Mouse (Mus musculus): Measurements from ENCODE around the gene Adam1b. TPM values are rescaled to one million over a fixed set of nuclear protein-coding genes. Genes with fewer than 3 reads are reported as not detected.
A peak's percentile ranks its signal among the peaks of the same experiment; 100 is the strongest.

The Adam1b gene
- total and polyA plus RNA-seq, 2 experiments from 2014 or later, result not detected

DNA sequence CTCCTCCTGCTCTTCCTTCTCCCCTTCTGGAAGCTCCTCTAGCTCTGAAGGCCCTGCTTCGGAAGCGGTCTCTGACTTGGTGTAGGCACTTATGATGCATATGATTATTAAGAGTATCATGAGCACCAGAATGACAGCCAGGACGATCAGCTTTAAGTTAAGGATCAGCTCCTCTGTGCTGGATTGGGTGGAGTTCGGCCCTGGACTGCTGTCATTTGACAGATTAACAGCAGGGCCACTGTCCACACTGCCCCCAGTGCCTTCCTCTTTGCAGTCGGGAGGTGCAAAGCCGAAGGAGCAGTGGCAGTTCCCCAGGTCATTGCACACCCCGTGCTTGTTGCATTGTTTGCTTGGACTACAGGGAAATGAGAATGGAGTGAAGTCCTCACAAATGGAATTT, 2.5 kb downstream of the Adam1b start:
- Histone ChIP-seq H3K4me2 (ENCODE audit: low read depth) (no peak overlapping the region), H3K27ac (ENCODE audit: low read depth, low read length) (no peak overlapping the region), H3K27me3 (ENCODE audit: insufficient read depth, low read length) (no peaks in the 10 kb centered on the region), H3K9me3 (ENCODE audit: low read length) (no peaks in the 10 kb centered on the region), H3K36me3 (ENCODE audit: insufficient read depth) (no peaks in the 10 kb centered on the region), H3K9ac (no peak overlapping the region), H3K4me3 (ENCODE audit: low read depth, low read length) (no peak overlapping the region), H3K4me1 (ENCODE audit: insufficient read depth) (no peaks in the 10 kb centered on the region)
- 76% methylated on average over 7 of the region's 7 CpGs for WGBS
- no peak for DNase-seq
- no peak for TF ChIP-seq CTCF (IDR thresholded peaks at IDR 0.05; ENCODE audit: low read depth)
- no peak for ATAC-seq

DNA sequence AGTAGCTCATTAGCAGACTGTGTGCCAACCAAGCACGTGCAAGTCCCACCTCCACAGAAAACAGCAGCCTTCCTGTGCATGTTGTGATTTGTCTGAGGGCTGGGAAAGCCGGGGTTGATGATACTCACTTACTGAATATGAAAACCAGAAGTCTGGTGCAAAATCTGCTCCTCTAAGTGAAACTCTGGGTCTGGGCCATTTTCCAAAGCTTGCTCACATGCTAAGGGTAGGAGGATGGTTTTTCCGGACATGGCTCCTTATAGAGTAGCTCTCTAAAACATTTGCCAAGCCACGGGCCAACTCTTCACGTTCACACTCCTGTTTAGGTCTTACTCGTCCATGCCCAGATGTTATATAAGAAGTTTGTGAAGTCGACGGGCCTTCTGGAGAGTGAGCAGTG, 9.9 kb downstream of the Adam1b start:
- Histone ChIP-seq H3K4me3 (ENCODE audit: low read depth, low read length) (no peak overlapping the region), H3K4me2 (ENCODE audit: low read depth) (no peak overlapping the region), H3K36me3 (ENCODE audit: insufficient read depth) (no peaks in the 10 kb centered on the region), H3K27me3 (ENCODE audit: insufficient read depth, low read length) (no peaks in the 10 kb centered on the region), H3K9ac (no peak overlapping the region), H3K27ac (ENCODE audit: low read depth, low read length) (no peak overlapping the region), H3K9me3 (ENCODE audit: low read length) (no peaks in the 10 kb centered on the region), H3K4me1 (ENCODE audit: insufficient read depth) (no peaks in the 10 kb centered on the region)
- WGBS, result 74% methylated on average over 8 of the region's 8 CpGs
- no peak for TF ChIP-seq CTCF (IDR thresholded peaks at IDR 0.05; ENCODE audit: low read depth)
- DNase-seq (no peak), ATAC-seq (no peak)

- Histone ChIP-seq H3K9me3 (ENCODE audit: low read length) (no peaks in the 10 kb centered on the region), H3K4me3 (ENCODE audit: low read depth, low read length) (no peak overlapping the region), H3K36me3 (ENCODE audit: insufficient read depth) (no peaks in the 10 kb centered on the region), H3K27ac (ENCODE audit: low read depth, low read length) (no peak overlapping the region), H3K4me2 (ENCODE audit: low read depth) (no peak overlapping the region), H3K27me3 (ENCODE audit: insufficient read depth, low read length) (no peaks in the 10 kb centered on the region), H3K9ac (no peak overlapping the region), H3K4me1 (ENCODE audit: insufficient read depth) (no peaks in the 10 kb centered on the region)
- DNase-seq (no peak), ATAC-seq (no peak)
- no peak for TF ChIP-seq CTCF (IDR thresholded peaks at IDR 0.05; ENCODE audit: low read depth)
- WGBS, result 86% methylated on average over 5 of the region's 5 CpGs
Measured at GRCm38 (mm10) chr5:121484801-121485200, 18.4 kb downstream of the Adam1b start.

DNA sequence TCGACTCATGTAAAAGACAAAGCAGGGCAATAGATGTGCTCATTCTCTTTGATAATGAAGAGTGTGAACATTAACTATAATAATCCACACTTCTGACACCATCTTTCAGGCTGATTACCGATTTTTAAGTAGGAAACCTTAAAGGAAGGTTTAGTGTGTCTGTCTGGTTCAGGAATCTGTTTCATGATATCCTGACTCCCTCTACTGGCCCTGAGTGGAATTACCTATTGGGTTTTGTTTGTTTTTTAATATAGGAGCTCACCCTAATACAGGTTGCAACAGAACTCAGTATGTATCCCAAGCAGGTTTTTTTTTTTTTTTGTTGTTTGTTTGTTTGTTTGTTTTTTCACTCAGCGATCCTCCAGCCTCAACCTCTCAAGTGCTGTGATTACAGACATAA, 25.6 kb downstream of the Adam1b start:
- H3K9ac ChIP-seq, result no peak overlapping the region
- no peak overlapping the region for H3K4me2 ChIP-seq (ENCODE audit: low read depth)
- ATAC-seq (peak; percentile 25; the same call in 1 of the 2 replicates), DNase-seq (peak; percentile 85)
- no peak overlapping the region for H3K4me3 ChIP-seq (ENCODE audit: low read depth, low read length)
- H3K27ac ChIP-seq (ENCODE audit: low read depth, low read length), result no peak overlapping the region
- H3K27me3 ChIP-seq (ENCODE audit: insufficient read depth, low read length), result no peaks in the 10 kb centered on the region
- peak; percentile 83 for TF ChIP-seq CTCF (IDR thresholded peaks at IDR 0.05; ENCODE audit: low read depth)
- no peaks in the 10 kb centered on the region for H3K36me3 ChIP-seq (ENCODE audit: insufficient read depth)
- H3K4me1 ChIP-seq (ENCODE audit: insufficient read depth), result no peaks in the 10 kb centered on the region
- no peaks in the 10 kb centered on the region for H3K9me3 ChIP-seq (ENCODE audit: low read length)
- 27% methylated on average over 3 of the region's 3 CpGs for whole genome bisulfite sequencing

DNA sequence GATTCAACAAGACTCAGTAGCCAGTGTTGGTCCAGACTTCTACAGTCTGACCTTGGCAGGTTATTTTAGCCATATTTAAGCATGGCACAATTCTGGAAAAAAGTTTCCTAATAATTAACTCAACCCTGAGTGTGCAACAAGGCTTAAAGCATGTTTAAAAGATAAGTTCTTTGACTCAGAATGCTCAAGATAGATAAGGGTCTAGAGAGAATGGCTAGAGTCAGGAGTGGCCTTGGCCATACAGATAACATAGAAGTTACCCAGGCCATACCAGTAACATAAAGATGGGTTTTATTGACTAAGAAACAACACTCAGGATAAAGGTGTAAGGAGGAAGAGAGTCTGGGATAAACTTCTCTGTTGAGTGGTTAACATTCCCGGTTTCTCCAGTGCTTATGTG, 27.2 kb downstream of the Adam1b start:
- Histone ChIP-seq H3K4me1 (ENCODE audit: insufficient read depth) (no peaks in the 10 kb centered on the region), H3K4me2 (ENCODE audit: low read depth) (no peak overlapping the region), H3K36me3 (ENCODE audit: insufficient read depth) (no peaks in the 10 kb centered on the region), H3K9me3 (ENCODE audit: low read length) (no peaks in the 10 kb centered on the region), H3K27ac (ENCODE audit: low read depth, low read length) (no peak overlapping the region), H3K4me3 (ENCODE audit: low read depth, low read length) (no peak overlapping the region), H3K27me3 (ENCODE audit: insufficient read depth, low read length) (no peaks in the 10 kb centered on the region), H3K9ac (no peak overlapping the region)
- no peak for TF ChIP-seq CTCF (IDR thresholded peaks at IDR 0.05; ENCODE audit: low read depth)
- DNase-seq (no peak), ATAC-seq (no peak)
- 96% methylated on average over 1 of the region's 1 CpGs for WGBS

DNA sequence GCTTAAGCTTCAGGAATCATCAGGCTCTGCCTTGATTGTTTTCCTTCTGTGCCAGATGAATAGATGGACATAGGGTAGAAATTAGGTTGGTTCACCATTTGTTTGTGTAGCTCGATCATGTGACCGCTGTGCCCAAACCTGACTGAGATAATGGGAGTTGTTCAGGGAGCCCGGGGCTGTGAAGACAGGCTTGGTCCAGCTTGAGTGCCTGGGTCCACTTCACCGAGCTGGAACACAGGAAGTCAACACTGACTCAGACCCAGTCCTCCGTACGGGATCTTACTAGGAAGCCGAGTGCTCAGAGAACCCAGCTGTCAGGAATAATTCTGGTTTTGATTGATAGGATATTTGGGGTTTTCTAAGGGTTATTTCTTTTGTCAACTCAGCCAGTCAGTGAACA, 28.6 kb downstream of the Adam1b start:
- 66% methylated on average over 7 of the region's 7 CpGs for WGBS
- H3K4me3 ChIP-seq (ENCODE audit: low read depth, low read length), result no peak overlapping the region
- H3K36me3 ChIP-seq (ENCODE audit: insufficient read depth), result no peaks in the 10 kb centered on the region
- no peaks in the 10 kb centered on the region for H3K9me3 ChIP-seq (ENCODE audit: low read length)
- DNase-seq (no peak), ATAC-seq (no peak)
- H3K4me2 ChIP-seq (ENCODE audit: low read depth), result no peak overlapping the region
- no peaks in the 10 kb centered on the region for H3K4me1 ChIP-seq (ENCODE audit: insufficient read depth)
- no peaks in the 10 kb centered on the region for H3K27me3 ChIP-seq (ENCODE audit: insufficient read depth, low read length)
- no peak overlapping the region for H3K9ac ChIP-seq
- TF ChIP-seq CTCF (IDR thresholded peaks at IDR 0.05; ENCODE audit: low read depth), result no peak
- no peak overlapping the region for H3K27ac ChIP-seq (ENCODE audit: low read depth, low read length)

DNA sequence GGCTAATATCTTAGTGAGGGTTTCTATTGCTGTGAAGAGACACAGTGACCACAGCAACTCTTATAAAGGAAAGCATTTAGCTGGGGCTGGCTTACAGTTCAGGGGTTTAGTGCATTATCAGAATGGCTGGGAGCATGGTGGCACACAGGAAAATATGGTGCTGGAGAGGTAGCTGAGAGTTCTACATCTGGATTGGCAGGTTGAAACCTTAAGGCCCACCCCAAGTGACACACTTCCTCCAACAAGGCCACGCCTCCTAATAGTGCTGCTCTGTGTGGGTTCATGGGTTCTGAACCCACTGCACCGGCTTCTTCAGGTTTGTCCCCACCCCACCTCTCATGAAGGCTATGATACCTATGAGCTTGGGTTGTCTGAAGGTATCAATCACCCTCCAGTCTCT, 30.8 kb downstream of the Adam1b start:
- H3K4me2 ChIP-seq (ENCODE audit: low read depth), result no peak overlapping the region
- no peaks in the 10 kb centered on the region for H3K4me1 ChIP-seq (ENCODE audit: insufficient read depth)
- H3K36me3 ChIP-seq (ENCODE audit: insufficient read depth), result no peaks in the 10 kb centered on the region
- H3K4me3 ChIP-seq (ENCODE audit: low read depth, low read length), result no peak overlapping the region
- no peaks in the 10 kb centered on the region for H3K27me3 ChIP-seq (ENCODE audit: insufficient read depth, low read length)
- no peak for TF ChIP-seq CTCF (IDR thresholded peaks at IDR 0.05; ENCODE audit: low read depth)
- H3K9ac ChIP-seq, result no peak overlapping the region
- H3K27ac ChIP-seq (ENCODE audit: low read depth, low read length), result no peak overlapping the region
- no peaks in the 10 kb centered on the region for H3K9me3 ChIP-seq (ENCODE audit: low read length)
- DNase-seq (no peak), ATAC-seq (no peak)
- WGBS, result 84% methylated on average over 2 of the region's 2 CpGs

DNA sequence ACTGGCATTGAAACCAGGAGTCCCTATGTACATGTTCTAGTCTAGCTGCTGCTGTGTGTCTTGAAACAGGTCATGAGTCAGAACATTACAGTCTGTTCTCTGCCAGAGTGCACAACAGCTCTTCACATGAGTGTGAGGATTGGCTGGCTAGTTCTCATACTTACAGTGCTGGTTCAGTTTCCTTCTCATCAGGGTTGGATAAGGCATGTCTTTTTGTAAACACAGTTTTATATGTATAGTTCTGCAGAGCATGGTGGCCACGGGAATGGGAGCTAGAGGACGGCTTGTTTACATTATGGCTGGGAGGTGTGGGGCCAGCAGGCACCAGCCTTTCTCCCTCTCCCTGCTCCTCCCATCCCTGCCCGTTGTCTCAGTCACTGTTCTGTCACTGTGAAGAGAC, 33.7 kb downstream of the Adam1b start:
- Histone ChIP-seq H3K27me3 (ENCODE audit: insufficient read depth, low read length) (no peaks in the 10 kb centered on the region), H3K4me3 (ENCODE audit: low read depth, low read length) (no peak overlapping the region), H3K4me2 (ENCODE audit: low read depth) (no peak overlapping the region), H3K4me1 (ENCODE audit: insufficient read depth) (no peaks in the 10 kb centered on the region), H3K9ac (no peak overlapping the region), H3K36me3 (ENCODE audit: insufficient read depth) (no peaks in the 10 kb centered on the region), H3K9me3 (ENCODE audit: low read length) (no peaks in the 10 kb centered on the region), H3K27ac (ENCODE audit: low read depth, low read length) (no peak overlapping the region)
- DNase-seq (no peak), ATAC-seq (no peak)
- no peak for TF ChIP-seq CTCF (IDR thresholded peaks at IDR 0.05; ENCODE audit: low read depth)
- WGBS, result 55% methylated on average over 3 of the region's 3 CpGs
